Mouse (Mus musculus) heart, embryonic 13.5 days (tissue): ENCODE measurements around the gene Sh2d2a. TPM values are rescaled to one million over a fixed set of nuclear protein-coding genes. Genes with fewer than 3 reads are reported as not detected.
"Not testable (repeated sequence)": the region's sequence is repeated elsewhere in the genome, so short reads cannot be mapped to it uniquely, and the experiment has no call there.

ENCODE experiments used
- ATAC-seq: fragments of 200-750 bp; cut with Nextera tagmentation; 2 replicates; pipeline ENCODE4 v1.8.0; 2017; ENCODE audit warnings: moderate TSS enrichment; ENCODE audit not compliant: insufficient number of reproducible peaks, low FRiP score, low TSS enrichment; ENCODE audit errors: extremely low read depth
- H3K27ac ChIP-seq: fragments of 300-500 bp; sonication (generic); replicated peaks from 2 replicates; pipeline ENCODE4 v1.5.1; 2015; ENCODE audit warnings: moderate library complexity, mild to moderate bottlenecking, inconsistent platforms
- H3K27me3 ChIP-seq: fragments of 300-500 bp; sonication (generic); replicated peaks from 2 replicates; pipeline ENCODE4 v1.6.1; 2015; ENCODE audit warnings: mild to moderate bottlenecking, inconsistent platforms
- H3K36me3 ChIP-seq: fragments of 300-500 bp; sonication (generic); 2 replicates; pipeline ENCODE4 v1.6.1; 2015; ENCODE audit warnings: mild to moderate bottlenecking, inconsistent platforms
- H3K4me1 ChIP-seq: fragments of 300-500 bp; sonication (generic); 2 replicates; pipeline ENCODE4 v1.6.1; 2015; ENCODE audit warnings: inconsistent platforms
- H3K4me2 ChIP-seq: fragments of 300-500 bp; sonication (generic); 2 replicates; pipeline ENCODE4 v1.6.1; 2015; ENCODE audit warnings: inconsistent platforms, mild to moderate bottlenecking, moderate library complexity
- H3K4me3 ChIP-seq: fragments of 300-500 bp; sonication (generic); 2 replicates; pipeline ENCODE4 v1.5.1; 2015; ENCODE audit warnings: moderate library complexity, mild to moderate bottlenecking, inconsistent platforms
- H3K9ac ChIP-seq: fragments of 300-500 bp; sonication (generic); 2 replicates; pipeline ENCODE4 v1.6.1; 2015; ENCODE audit warnings: inconsistent platforms, mild to moderate bottlenecking, moderate library complexity
- H3K9me3 ChIP-seq: fragments of 300-500 bp; sonication (generic); 2 replicates; pipeline ENCODE4 v1.6.1; 2016; ENCODE audit warnings: inconsistent platforms
- WGBS: fragments of 180-500 bp; shearing (Covaris S2); methylation state at CpG from one replicate; pipeline ENCODE4 v1.1.7; 2015; ENCODE audit warnings: mixed read lengths; 5-methylcytosine and 5-hydroxymethylcytosine counted together
- polyA plus RNA-seq: library from polyadenylated mRNA; unstranded; fragments of >200 nt; fragmentation: Nextera tagmentation; extraction: Ambion mirVana; gene quantifications from 2 replicates; pipeline ENCODE4 v1.2.1, GENCODE M21; 2015

The Sh2d2a gene
- polyA plus RNA-seq, 1 experiment from 2014 or later = 0.17 TPM

- Histone ChIP-seq H3K4me2 (no peak overlapping the region), H3K27ac (no peak overlapping the region), H3K4me1 (no peaks in the 10 kb centered on the region), H3K27me3 (no peaks in the 10 kb centered on the region), H3K36me3 (no peaks in the 10 kb centered on the region), H3K4me3 (no peak overlapping the region), H3K9me3 (peaks cover 8% of the 10 kb centered on the region), H3K9ac (no peak overlapping the region)
- 72% methylated on average over 3 of the region's 3 CpGs for WGBS
- no peak for ATAC-seq
These were observed 46.9 kb downstream of the Sh2d2a start for GRCm38 (mm10) chr3:87893367-87893905.

- 64% methylated on average over 3 of the region's 3 CpGs for WGBS
These were observed 52.7 kb downstream of the Sh2d2a start for GRCm38 (mm10) chr3:87899266-87899665.

DNA sequence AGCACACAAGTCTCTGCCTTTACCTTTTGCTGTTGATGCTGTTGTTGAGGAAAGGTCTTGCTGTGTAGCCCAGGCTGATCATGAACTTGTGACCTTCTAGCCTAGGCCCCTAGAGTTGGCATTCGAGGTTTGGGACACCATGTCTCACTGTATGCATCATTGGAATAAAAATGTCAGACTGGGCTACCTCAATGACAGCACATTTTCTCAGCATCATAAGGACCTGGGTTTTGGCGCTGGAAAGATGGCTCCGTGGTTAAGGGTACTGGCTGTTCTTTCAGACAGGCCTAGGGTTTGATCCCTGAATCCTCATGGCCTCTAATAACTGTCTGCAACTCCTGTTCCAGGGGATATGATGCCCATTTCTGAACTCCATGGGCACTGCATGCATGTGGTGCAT lies 53.2 kb downstream of the Sh2d2a start:
- H3K27me3 ChIP-seq = no peaks in the 10 kb centered on the region
- H3K4me1 ChIP-seq = peaks cover 9% of the 10 kb centered on the region
- no peak for ATAC-seq
- H3K27ac ChIP-seq = no peak overlapping the region
- no peaks in the 10 kb centered on the region for H3K36me3 ChIP-seq
- 86% methylated on average over 3 of the region's 3 CpGs for WGBS
- no peak overlapping the region for H3K4me3 ChIP-seq
- H3K9me3 ChIP-seq = no peaks in the 10 kb centered on the region
- H3K4me2 ChIP-seq = no peak overlapping the region
- no peak overlapping the region for H3K9ac ChIP-seq

More at GRCm38 (mm10) chr3:87899266-87899665, 52.7 kb downstream of the Sh2d2a start:
- ATAC-seq = no peak
- Histone ChIP-seq H3K4me1 (peaks cover 9% of the 10 kb centered on the region), H3K36me3 (no peaks in the 10 kb centered on the region), H3K27ac (no peak overlapping the region), H3K9ac (no peak overlapping the region), H3K27me3 (no peaks in the 10 kb centered on the region), H3K4me3 (no peak overlapping the region), H3K9me3 (no peaks in the 10 kb centered on the region), H3K4me2 (no peak overlapping the region)

DNA sequence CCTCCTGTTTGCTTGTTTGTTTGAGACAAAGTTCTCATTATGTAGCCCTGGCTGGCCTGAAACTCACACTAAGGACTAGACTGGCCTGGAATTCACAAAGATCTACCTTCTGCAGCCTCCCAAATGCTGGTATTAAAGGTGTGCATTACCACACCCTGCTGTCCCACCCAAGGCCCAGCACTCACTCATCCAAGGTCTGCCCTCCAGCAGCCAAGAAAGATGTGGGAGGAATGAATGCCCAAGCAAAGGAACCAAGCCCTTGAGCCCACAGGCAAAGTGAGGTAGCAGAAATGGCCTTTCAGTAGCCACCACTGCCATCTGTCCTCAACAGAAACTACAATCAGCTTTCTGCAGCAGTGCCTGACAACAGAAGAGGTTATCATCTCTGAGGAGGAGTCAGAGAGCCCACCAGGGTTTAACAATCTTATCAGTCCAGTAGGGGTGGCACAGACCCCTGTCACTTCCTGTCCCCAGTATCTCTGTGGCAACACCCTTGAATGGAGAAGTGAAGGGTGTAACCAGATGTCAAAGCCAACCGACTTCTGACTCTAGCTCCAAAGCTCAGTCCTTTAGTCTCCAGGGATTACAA lies 54.6 kb downstream of the Sh2d2a start:
- Histone ChIP-seq H3K4me1 (peaks cover 9% of the 10 kb centered on the region), H3K4me2 (peak overlapping the region; percentile 24; the same call in 1 of the 2 replicates), H3K27ac (peak overlapping the region; percentile 12; the same call in 1 of the 2 replicates), H3K27me3 (no peaks in the 10 kb centered on the region), H3K4me3 (no peak overlapping the region), H3K36me3 (no peaks in the 10 kb centered on the region), H3K9me3 (no peaks in the 10 kb centered on the region), H3K9ac (no peak overlapping the region)
- 0% methylated on average over 1 of the region's 1 CpGs for WGBS
- no peak for ATAC-seq

- H3K27ac ChIP-seq, H3K4me2 ChIP-seq, H3K9me3 ChIP-seq, ATAC-seq, H3K27me3 ChIP-seq, H3K36me3 ChIP-seq, H3K9ac ChIP-seq, H3K4me1 ChIP-seq, H3K4me3 ChIP-seq: not testable (repeated sequence)
- 73% methylated on average over 6 of the region's 6 CpGs for WGBS
These were observed 55.4 kb downstream of the Sh2d2a start for GRCm38 (mm10) chr3:87901959-87902358.

- Histone ChIP-seq H3K9ac (no peak overlapping the region), H3K36me3 (no peaks in the 10 kb centered on the region), H3K27ac (no peak overlapping the region), H3K4me3 (no peak overlapping the region), H3K4me1 (peaks cover 23% of the 10 kb centered on the region), H3K9me3 (no peaks in the 10 kb centered on the region), H3K27me3 (no peaks in the 10 kb centered on the region), H3K4me2 (no peak overlapping the region)
- WGBS = 61% methylated on average over 5 of the region's 5 CpGs
- no peak for ATAC-seq
These were observed 57.3 kb downstream of the Sh2d2a start for GRCm38 (mm10) chr3:87903821-87904220.

Other genes with a start within 250 kb of the Sh2d2a start
- gene Arhgef11, start 229.2 kb upstream of the Sh2d2a start, polyA plus RNA-seq = 7.7 and 8.3 TPM in 2 replicates
- gene Lrrc71, start 98.1 kb upstream of the Sh2d2a start, polyA plus RNA-seq = 0.25 TPM in 1 of 2 replicates, not detected in the other
- 0.66 and 1.5 TPM in 2 replicates for gene Ntrk1, start 51.6 kb upstream of the Sh2d2a start, polyA plus RNA-seq
- 0.06 and 0.08 TPM in 2 replicates for gene Insrr, start 49.8 kb upstream of the Sh2d2a start, polyA plus RNA-seq
- 17.1 and 18.1 TPM in 2 replicates for gene Pear1, start 22.4 kb upstream of the Sh2d2a start, polyA plus RNA-seq
- 9.7 and 11.7 TPM in 2 replicates for gene Prcc, start 38.9 kb downstream of the Sh2d2a start, polyA plus RNA-seq
- gene Hdgf, start 59.6 kb downstream of the Sh2d2a start, polyA plus RNA-seq = 127 and 141 TPM in 2 replicates
- 55.0 and 57.2 TPM in 2 replicates for gene Mrpl24, start 72.8 kb downstream of the Sh2d2a start, polyA plus RNA-seq
- gene Isg20l2, start 83.6 kb downstream of the Sh2d2a start, polyA plus RNA-seq = 28.9 and 30.1 TPM in 2 replicates
- gene Rrnad1, start 84.0 kb downstream of the Sh2d2a start, polyA plus RNA-seq = 13.4 and 16.0 TPM in 2 replicates
- gene Crabp2, start 101.9 kb downstream of the Sh2d2a start, polyA plus RNA-seq = 6.2 and 8.4 TPM in 2 replicates
- 18.7 and 18.9 TPM in 2 replicates for gene Nes, start 124.3 kb downstream of the Sh2d2a start, polyA plus RNA-seq
- gene Bcan, start 153.5 kb downstream of the Sh2d2a start, polyA plus RNA-seq = 0.07 TPM in 1 of 2 replicates, not detected in the other
- not detected in 2 replicates for gene Hapln2, start 180.8 kb downstream of the Sh2d2a start, polyA plus RNA-seq
- 18.7 and 20.9 TPM in 2 replicates for gene Gpatch4, start 196.4 kb downstream of the Sh2d2a start, polyA plus RNA-seq
- 144 and 156 TPM in 2 replicates for gene Naxe, start 211.7 kb downstream of the Sh2d2a start, polyA plus RNA-seq
- gene Ttc24, start 231.5 kb downstream of the Sh2d2a start, polyA plus RNA-seq = not detected in 2 replicates
- gene Iqgap3, start 235.2 kb downstream of the Sh2d2a start, polyA plus RNA-seq = 22.7 and 24.2 TPM in 2 replicates